Mouse (Mus musculus): ENCODE data around the gene Zfyve27. TPM values are rescaled to one million over a fixed set of nuclear protein-coding genes. Genes with fewer than 3 reads are reported as not detected.

Gene Zfyve27
- total RNA-seq, 2 experiments from 2014 or later, result 88.2 to 105 TPM

DNA sequence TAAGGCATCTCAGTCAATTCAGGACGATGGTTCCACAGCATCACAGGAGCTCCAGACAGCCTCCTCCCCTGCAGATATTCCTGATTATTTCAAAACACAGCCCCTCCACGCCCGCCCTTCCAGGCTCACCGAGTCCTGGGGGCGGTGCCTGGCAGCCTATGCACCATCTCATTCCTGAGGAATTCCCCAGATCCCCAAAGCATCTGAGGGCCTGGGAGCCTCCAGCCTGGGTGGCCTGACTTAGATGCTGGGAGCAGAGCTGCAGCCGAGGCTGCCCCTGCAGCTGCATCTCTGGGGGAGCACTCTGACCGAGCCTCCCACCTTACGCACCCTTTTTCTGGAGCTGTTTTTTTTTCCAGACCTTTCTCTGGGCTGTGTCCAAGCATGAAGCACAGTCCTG lies 77.1 kb downstream of the Zfyve27 start:
- DNase-seq, result no peak

DNA sequence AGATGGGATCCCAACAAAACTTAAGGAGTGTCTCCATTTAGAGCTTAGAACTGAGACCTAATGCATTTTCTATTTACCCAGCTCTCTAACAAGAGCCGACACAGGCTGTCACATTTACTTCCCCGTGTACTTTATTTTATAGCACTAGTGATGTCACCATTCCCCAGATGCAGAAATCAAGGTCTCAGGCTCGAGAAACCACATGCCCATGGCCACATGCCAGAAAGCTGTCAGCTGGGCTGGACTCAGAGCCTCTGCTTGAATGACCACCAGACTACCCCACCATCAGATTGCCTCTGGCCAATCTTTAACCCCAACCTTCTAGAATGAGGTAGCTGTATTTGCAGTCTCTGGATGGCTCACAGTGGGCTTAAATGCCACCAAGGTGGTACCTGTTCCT lies 79.7 kb downstream of the Zfyve27 start:
- no peak for DNase-seq

Other genes with a start within 250 kb of the Zfyve27 start
- 10 to 100 TPM; 27.0 to 29.5 TPM for gene Exosc1, start 230.5 kb upstream of the Zfyve27 start, total RNA-seq (2021)
- gene Zdhhc16, start 230.5 kb upstream of the Zfyve27 start, total RNA-seq (2021), result 10 to 100 TPM; 41.9 to 45.0 TPM
- gene Mms19, start 182.8 kb upstream of the Zfyve27 start, total RNA-seq (2021), result 10 to 100 TPM; 31.8 to 37.0 TPM
- gene Ubtd1, start 182.2 kb upstream of the Zfyve27 start, total RNA-seq (2021), result 10 to 100 TPM; 13.4 to 14.5 TPM
- gene Ankrd2, start 128.0 kb upstream of the Zfyve27 start, total RNA-seq (2021), result not detected
- 1 to 10 TPM; 5.8 to 8.7 TPM for gene Hoga1, start 118.3 kb upstream of the Zfyve27 start, total RNA-seq (2021)
- 1 to 10 TPM; 2.0 to 2.8 TPM for gene 4933411K16Rik, start 111.7 kb upstream of the Zfyve27 start, total RNA-seq (2021)
- gene Morn4, start 77.6 kb upstream of the Zfyve27 start, total RNA-seq (2021), result 10 to 100 TPM; 63.5 to 69.2 TPM
- gene Pi4k2a, start 73.5 kb upstream of the Zfyve27 start, total RNA-seq (2021), result 10 to 100 TPM; 60.3 to 69.8 TPM
- gene Avpi1, start 34.9 kb upstream of the Zfyve27 start, total RNA-seq (2021), result 10 to 100 TPM; 16.0 to 18.4 TPM
- gene Marveld1, start 16.6 kb upstream of the Zfyve27 start, total RNA-seq (2021), result 1 to 10 TPM; 5.5 to 7.1 TPM
- under 1 TPM; 0.17 to 0.20 TPM for gene Sfrp5, start 38.3 kb downstream of the Zfyve27 start, total RNA-seq (2021)
- gene Golga7b, start 83.6 kb downstream of the Zfyve27 start, total RNA-seq (2021), result 10 to 100 TPM; 63.7 to 66.8 TPM

Data from layer of hippocampus, postnatal 36 days (tissue).